Mouse (Mus musculus) forebrain, embryonic 13.5 days (tissue): ENCODE measurements around the gene Tspo. TPM values are rescaled to one million over a fixed set of nuclear protein-coding genes. Genes with fewer than 3 reads are reported as not detected.

Experiments
- ATAC-seq: fragments of 200-750 bp; cut with Nextera tagmentation; 2 replicates; pipeline ENCODE4 v1.8.0; 2017
- H3K27ac ChIP-seq: fragments of 300-500 bp; sonication (generic); 2 replicates; pipeline ENCODE4 v1.5.1; 2015; ENCODE audit warnings: inconsistent platforms, mild to moderate bottlenecking, moderate library complexity
- H3K27me3 ChIP-seq: fragments of 300-500 bp; sonication (generic); 2 replicates; pipeline ENCODE4 v1.6.1; 2015; ENCODE audit warnings: mild to moderate bottlenecking, inconsistent platforms
- H3K36me3 ChIP-seq: fragments of 300-500 bp; sonication (generic); 2 replicates; pipeline ENCODE4 v1.6.1; 2015; ENCODE audit warnings: mild to moderate bottlenecking, inconsistent platforms; ENCODE audit not compliant: poor library complexity, severe bottlenecking
- H3K4me1 ChIP-seq: fragments of 300-500 bp; sonication (generic); 2 replicates; pipeline ENCODE4 v1.6.1; 2015; ENCODE audit warnings: inconsistent platforms
- H3K4me2 ChIP-seq: fragments of 300-500 bp; sonication (generic); 2 replicates; pipeline ENCODE4 v1.6.1; 2015; ENCODE audit warnings: inconsistent platforms, mild to moderate bottlenecking, moderate library complexity
- H3K4me3 ChIP-seq: fragments of 300-500 bp; sonication (generic); 2 replicates; pipeline ENCODE4 v1.5.1; 2015; ENCODE audit warnings: mild to moderate bottlenecking, inconsistent platforms
- H3K9ac ChIP-seq: fragments of 300-500 bp; sonication (generic); 2 replicates; pipeline ENCODE4 v1.6.1; 2015; ENCODE audit warnings: mild to moderate bottlenecking, inconsistent platforms
- H3K9me3 ChIP-seq: fragments of 300-500 bp; sonication (generic); replicated peaks from 2 replicates; pipeline ENCODE4 v1.6.1; 2016; ENCODE audit warnings: inconsistent platforms
- WGBS: fragments of 180-500 bp; shearing (Covaris S2); methylation state at CpG from one replicate; pipeline ENCODE4 v1.1.7; 2015; 5-methylcytosine and 5-hydroxymethylcytosine counted together
- polyA plus RNA-seq: library from polyadenylated mRNA; unstranded; fragments of >200 nt; fragmentation: Nextera tagmentation; extraction: Ambion mirVana; gene quantifications from 2 replicates; pipeline ENCODE4 v1.2.1, GENCODE M21; 2015

Gene Tspo
- polyA plus RNA-seq, 1 experiment from 2014 or later, result 12.2 TPM

DNA sequence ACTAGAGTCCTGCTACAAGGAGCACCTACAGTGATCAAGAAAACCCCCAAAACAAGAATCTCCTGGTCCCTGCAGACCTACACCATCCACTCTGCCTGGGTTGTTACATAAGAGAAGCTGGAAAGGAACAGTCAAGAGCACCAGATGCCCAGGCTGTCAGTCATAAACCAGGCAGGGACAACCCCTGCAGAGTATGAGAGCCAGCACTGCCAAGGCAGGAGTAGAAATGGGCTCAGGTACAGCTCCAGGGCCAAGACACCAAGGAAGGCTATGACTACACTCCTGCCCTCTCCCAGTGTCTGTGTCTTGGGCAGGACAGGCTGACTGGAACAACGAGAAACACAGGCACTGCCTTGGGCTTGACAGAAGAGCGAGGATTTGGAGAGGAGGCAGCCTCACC is 13.3 kb upstream of the Tspo start:
- H3K27ac ChIP-seq, result no peak overlapping the region
- WGBS, result 90% methylated on average over 2 of the region's 2 CpGs
- peaks cover 82% of the 10 kb centered on the region for H3K36me3 ChIP-seq
- H3K4me1 ChIP-seq, result peaks cover 10% of the 10 kb centered on the region
- H3K4me2 ChIP-seq, result no peak overlapping the region
- no peak for ATAC-seq
- H3K9me3 ChIP-seq, result no peaks in the 10 kb centered on the region
- no peak overlapping the region for H3K9ac ChIP-seq
- no peak overlapping the region for H3K4me3 ChIP-seq
- no peaks in the 10 kb centered on the region for H3K27me3 ChIP-seq

DNA sequence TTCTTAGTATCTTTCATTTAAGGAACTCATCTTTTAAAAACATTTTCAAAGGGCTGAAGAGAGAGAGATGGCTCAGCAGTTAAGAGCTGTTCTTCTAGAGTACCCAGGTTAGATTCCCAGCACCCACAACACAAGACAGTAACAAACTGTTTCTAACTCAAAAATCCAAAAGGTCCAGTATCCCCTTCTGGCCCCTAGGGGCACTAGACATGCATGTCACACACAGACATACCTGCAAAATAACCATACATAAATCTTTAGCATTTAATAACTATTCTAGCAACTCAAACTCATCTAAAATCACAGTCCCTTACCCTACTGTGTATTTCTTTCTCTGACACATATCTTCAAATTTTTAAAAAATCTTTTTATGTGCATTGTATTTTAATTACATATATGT is 9.6 kb upstream of the Tspo start:
- Histone ChIP-seq H3K4me1 (peaks cover 15% of the 10 kb centered on the region), H3K36me3 (peaks cover 45% of the 10 kb centered on the region), H3K9me3 (no peaks in the 10 kb centered on the region), H3K4me2 (no peak overlapping the region), H3K27ac (no peak overlapping the region), H3K9ac (no peak overlapping the region), H3K4me3 (no peak overlapping the region), H3K27me3 (no peaks in the 10 kb centered on the region)
- ATAC-seq, result no peak

DNA sequence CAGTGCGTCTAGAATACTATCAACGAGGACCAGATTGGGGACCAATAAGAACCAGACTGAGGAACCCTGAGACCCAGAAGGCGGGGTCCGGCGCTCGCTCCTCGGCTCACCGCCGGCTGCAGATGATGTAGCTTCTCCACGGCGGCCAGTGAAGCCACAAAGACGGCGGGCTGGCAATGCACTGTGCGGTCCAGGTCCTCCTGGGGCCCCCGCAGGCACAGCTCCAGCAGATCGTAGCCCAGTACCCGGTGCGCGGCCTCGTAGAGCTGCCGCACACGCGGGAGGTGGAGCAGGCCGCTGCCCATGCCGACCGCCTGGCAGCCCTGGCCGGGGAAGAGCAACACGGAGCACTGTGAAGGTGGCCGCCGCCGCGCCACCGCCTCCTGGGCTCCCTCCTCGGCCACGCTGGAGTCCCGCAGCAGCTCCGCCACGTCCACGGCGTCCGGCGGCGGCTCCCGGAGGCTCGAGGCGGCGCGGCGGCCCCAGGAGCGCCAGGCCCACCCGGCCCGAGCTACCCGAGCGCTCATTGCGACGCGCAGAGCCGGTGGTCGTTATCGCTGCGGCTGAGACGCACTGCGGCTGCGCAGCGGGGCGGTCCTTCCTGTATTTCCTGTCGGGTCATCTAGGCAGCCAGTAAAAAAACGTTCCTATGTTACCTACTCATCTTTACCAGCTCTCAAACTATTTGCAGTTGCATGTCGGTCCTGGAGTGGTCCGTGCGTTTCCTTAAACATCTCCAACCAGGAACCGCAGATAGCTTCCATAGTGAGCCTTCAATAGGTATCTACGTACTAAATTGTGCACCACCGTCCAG is 8.0 kb upstream of the Tspo start:
- peak overlapping the region; percentile 95 for H3K27ac ChIP-seq
- under 1% methylated on average over 70 of the region's 74 CpGs for WGBS
- ATAC-seq, result peak; percentile 93
- no peaks in the 10 kb centered on the region for H3K27me3 ChIP-seq
- no peaks in the 10 kb centered on the region for H3K9me3 ChIP-seq
- peak overlapping the region; percentile 89 for H3K4me3 ChIP-seq
- H3K36me3 ChIP-seq, result peaks cover 30% of the 10 kb centered on the region
- peak overlapping the region; percentile 76 for H3K4me2 ChIP-seq
- H3K9ac ChIP-seq, result peak overlapping the region; percentile 98
- peaks cover 15% of the 10 kb centered on the region for H3K4me1 ChIP-seq

DNA sequence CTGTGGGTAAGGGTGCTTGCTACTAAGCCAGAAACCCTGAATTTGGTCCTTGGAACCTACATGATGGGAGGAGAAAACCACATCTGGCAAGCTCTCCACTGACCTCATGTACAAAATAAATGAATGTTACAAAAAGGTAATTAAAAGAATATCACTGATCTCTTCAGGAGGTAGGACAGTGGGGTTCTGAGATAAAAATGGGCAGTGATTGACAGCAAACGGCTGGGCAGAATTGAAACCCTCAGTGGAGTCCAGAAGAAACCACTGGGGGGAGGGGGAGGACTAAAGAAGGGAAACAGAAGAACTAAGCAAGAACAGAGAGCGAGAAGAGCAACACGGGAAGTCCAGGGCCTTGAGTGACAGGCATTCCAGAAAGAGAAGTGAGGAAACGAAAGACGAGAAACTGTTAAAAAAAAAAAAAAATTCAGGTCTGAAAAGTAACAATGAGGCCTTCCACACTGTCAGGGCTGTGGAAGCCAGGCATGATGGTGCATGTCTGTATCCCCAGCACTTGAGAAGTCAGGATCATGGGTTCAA is 2.4 kb upstream of the Tspo start:
- 50% methylated on average over 5 of the region's 5 CpGs for WGBS
- no peak for ATAC-seq
- no peak overlapping the region for H3K9ac ChIP-seq
- no peak overlapping the region for H3K4me3 ChIP-seq
- H3K36me3 ChIP-seq, result no peaks in the 10 kb centered on the region
- no peaks in the 10 kb centered on the region for H3K9me3 ChIP-seq
- H3K27me3 ChIP-seq, result 0 out of 2 replicates have a peak, but pooled peaks cover 10% of the 10 kb centered on the region
- H3K4me1 ChIP-seq, result peaks cover 25% of the 10 kb centered on the region
- no peak overlapping the region for H3K27ac ChIP-seq
- H3K4me2 ChIP-seq, result no peak overlapping the region

DNA sequence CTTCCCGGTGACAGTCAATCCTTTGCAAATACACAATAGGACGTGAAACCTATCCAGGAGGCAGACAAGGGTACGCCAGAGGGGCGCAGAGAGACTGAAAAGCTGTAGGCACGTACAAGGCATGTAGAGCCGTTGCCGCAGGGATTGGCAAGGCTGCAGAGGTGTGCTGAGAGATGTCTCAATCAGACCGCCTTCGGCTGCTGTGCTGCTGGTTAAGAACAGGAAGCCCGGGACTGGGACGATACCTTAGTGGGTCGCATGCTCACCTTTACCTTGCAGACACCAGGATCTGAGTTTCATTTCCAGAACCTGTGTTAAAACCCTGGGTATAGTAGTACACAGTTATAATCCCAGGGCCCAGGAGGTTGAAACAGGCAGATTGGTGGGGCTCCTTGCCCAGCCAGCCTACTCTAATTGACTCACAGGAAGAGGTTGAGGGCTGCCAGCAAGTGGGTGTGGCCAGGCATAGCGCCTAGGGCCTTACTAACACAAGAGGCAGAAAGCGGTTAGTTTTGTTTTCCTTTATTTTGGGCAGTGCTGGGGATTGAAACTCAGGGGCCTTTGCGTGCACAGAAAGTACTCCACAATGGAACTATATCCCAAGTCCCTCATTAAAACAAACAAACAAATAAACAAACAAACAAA is 644 bp upstream of the Tspo start:
- Histone ChIP-seq H3K9me3 (no peaks in the 10 kb centered on the region), H3K27ac (peak overlapping the region; percentile 19), H3K4me2 (peak overlapping the region; percentile 90), H3K36me3 (no peaks in the 10 kb centered on the region), H3K4me3 (peak overlapping the region; percentile 42), H3K4me1 (peaks cover 22% of the 10 kb centered on the region), H3K27me3 (0 out of 2 replicates have a peak, but pooled peaks cover 10% of the 10 kb centered on the region), H3K9ac (0 out of 2 replicates have a peak overlapping the region, but pooled peaks have one; percentile 70)
- ATAC-seq, result peak; percentile 81
- WGBS, result 26% methylated on average over 15 of the region's 15 CpGs

DNA sequence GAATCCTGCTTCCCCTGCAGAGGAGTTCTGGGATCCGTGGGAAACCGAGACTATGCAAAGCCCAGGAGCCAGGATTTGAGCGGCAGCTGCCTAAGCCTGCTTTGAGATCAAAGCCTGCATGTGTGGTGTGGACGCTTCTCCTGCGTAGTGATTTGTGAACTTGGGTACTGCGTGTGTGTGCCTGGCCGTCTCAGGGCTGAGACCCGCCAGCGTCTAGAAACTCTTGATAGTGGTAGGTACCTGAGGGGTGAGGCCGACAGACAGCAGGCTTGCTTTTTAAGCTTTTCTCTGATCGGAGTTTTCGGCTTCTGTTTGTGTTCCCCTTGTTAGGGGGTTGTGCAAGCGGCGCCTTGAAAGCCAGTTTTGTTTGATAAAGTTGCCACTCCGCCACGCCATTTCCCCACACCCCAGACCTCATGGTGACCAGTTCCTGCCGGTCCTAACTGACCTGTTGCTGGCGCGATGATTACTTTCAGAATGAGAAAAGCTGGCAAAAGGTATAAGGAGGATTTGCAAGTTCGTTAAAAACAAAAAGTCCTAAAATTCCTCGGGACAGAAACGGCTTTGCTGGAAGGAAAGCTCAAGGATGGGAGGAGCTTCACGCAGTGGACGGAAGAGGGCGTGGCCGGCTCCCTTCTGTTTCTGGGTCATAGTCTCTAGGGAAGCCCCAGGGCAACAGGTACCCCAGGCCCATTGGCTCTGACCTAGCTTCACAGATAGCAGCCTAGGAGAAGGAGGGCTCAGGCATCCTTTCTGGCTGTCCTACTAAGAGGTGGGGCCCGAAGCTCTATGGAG is 662 bp downstream of the Tspo start:
- Histone ChIP-seq H3K9ac (peak overlapping the region; percentile 70), H3K4me3 (peak overlapping the region; percentile 42), H3K4me1 (peaks cover 22% of the 10 kb centered on the region), H3K27ac (no peak overlapping the region), H3K9me3 (no peaks in the 10 kb centered on the region), H3K4me2 (peak overlapping the region; percentile 90), H3K27me3 (0 out of 2 replicates have a peak, but pooled peaks cover 10% of the 10 kb centered on the region), H3K36me3 (no peaks in the 10 kb centered on the region)
- 2% methylated on average over 27 of the region's 27 CpGs for WGBS
- ATAC-seq, result peak; percentile 30

DNA sequence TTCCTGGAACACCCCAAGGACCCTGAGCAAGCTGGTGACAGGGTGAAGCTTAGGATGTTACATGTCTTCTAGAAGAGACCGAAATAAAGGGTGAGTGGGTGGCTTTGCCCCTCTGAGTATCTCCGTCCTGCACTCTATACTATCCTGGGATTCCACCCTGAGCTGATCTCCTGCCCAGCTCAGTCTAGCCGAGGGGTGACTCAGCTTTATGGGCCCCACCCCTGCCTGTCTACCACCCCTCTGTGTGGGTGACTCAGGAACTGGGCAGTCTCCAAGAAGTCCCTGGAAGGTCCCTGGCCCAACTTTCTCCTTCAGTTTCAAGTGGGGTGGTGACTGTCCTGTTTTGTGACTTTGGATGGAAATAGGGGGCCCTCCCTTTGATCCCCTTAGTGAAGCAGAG is 2.0 kb downstream of the Tspo start:
- WGBS, result 93% methylated on average over 3 of the region's 3 CpGs
- no peak overlapping the region for H3K27ac ChIP-seq

DNA sequence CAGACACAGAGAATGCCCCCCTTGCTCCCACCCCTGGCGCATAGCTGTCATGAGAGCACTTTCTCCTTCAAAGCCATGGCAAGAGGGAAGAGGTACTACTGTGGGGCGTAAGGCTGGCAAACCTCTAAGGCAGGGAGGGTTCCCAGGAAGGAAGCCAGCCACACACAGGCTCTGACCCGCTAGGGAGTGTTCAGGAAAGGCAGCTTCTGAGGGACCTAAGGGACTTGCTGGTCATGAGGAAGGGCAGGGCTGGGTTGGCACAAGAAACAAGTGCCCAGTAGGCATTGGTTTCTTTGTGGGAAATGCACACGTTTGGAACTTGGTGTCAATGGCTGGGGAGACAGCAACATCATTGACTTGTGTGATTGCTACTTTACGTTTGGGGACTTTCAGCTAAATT is 2.6 kb downstream of the Tspo start:
- WGBS, result 75% methylated on average over 5 of the region's 5 CpGs
- Histone ChIP-seq H3K36me3 (no peaks in the 10 kb centered on the region), H3K27ac (no peak overlapping the region), H3K4me2 (no peak overlapping the region), H3K4me1 (peaks cover 22% of the 10 kb centered on the region), H3K27me3 (0 out of 2 replicates have a peak, but pooled peaks cover 10% of the 10 kb centered on the region), H3K9me3 (no peaks in the 10 kb centered on the region), H3K4me3 (no peak overlapping the region), H3K9ac (no peak overlapping the region)
- no peak for ATAC-seq

More for the DNA sequence above, 2.0 kb downstream of the Tspo start:
- no peaks in the 10 kb centered on the region for H3K9me3 ChIP-seq
- no peaks in the 10 kb centered on the region for H3K36me3 ChIP-seq
- H3K4me3 ChIP-seq, result no peak overlapping the region
- H3K4me1 ChIP-seq, result peaks cover 22% of the 10 kb centered on the region
- H3K27me3 ChIP-seq, result 0 out of 2 replicates have a peak, but pooled peaks cover 10% of the 10 kb centered on the region
- no peak overlapping the region for H3K4me2 ChIP-seq
- no peak overlapping the region for H3K9ac ChIP-seq
- ATAC-seq, result no peak

DNA sequence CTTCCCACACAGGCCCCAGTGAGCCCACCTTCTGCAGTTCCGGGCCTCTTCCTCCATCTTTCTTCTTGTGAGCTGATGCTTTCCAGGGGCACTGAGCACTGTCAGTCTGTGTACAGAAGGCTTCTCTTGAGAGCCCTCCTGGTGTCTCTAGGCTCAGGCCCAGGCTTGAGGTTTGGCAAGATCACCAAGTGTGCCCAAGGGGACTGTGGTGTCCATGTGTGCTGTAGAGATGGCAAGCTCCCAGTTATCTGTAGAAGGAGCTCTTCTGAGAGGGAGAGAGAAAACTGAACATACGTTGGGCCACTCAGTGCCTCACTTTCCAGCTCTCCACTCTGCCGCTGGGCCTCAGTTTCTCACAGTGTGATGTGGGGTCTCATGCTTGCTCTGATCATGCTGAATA is 4.3 kb downstream of the Tspo start:
- Histone ChIP-seq H3K27me3 (0 out of 2 replicates have a peak, but pooled peaks cover 10% of the 10 kb centered on the region), H3K4me3 (no peak overlapping the region), H3K9ac (no peak overlapping the region), H3K4me2 (no peak overlapping the region), H3K36me3 (no peaks in the 10 kb centered on the region), H3K4me1 (peaks cover 19% of the 10 kb centered on the region), H3K27ac (no peak overlapping the region), H3K9me3 (no peaks in the 10 kb centered on the region)
- no peak for ATAC-seq
- WGBS, result 92% methylated on average over 3 of the region's 3 CpGs

DNA sequence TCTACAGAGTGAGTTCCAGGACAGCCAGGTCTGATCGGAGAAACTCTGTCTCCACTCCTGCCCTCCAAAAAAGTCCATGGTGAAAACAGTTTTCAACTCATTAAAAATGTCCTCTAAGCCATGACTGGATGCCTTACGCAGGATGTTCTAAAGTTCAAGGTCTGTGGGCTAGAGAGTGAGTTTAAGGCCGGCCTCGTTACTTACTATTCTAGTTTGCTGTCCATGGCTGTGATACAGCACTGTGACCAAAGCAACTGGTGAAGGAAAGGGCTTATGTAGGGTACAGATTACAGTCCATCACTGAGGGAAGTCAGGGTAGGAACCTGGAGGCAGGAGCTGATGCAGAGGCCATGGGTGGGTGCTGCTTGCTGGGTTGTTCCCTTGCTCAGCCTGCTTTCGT is 5.2 kb downstream of the Tspo start:
- Histone ChIP-seq H3K36me3 (no peaks in the 10 kb centered on the region), H3K27me3 (0 out of 2 replicates have a peak, but pooled peaks cover 10% of the 10 kb centered on the region), H3K9me3 (no peaks in the 10 kb centered on the region), H3K4me3 (no peak overlapping the region), H3K4me1 (peaks cover 11% of the 10 kb centered on the region), H3K9ac (no peak overlapping the region), H3K4me2 (no peak overlapping the region), H3K27ac (no peak overlapping the region)
- ATAC-seq, result no peak
- 94% methylated on average over 5 of the region's 5 CpGs for WGBS

DNA sequence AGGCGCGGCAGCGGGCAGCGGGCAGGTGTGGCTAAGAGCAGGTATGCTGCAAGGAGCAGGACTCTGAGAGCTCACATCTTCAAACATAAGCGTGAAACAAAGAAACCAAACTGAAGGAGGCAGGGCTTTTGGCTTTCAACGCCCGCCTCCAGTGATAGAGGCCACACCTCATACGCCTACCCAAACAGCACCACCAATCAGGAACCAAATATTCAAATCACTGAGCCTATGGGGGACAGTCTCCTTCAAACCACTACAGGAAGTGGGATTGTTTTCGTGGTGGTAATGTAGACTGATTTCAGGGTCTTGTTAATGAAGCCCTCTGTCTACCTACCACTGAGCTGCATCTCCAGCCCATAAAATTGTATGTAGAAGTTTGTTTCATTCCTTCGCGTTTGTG is 6.3 kb downstream of the Tspo start:
- 64% methylated on average over 11 of the region's 11 CpGs for WGBS
- ATAC-seq, result no peak

More for the DNA sequence above, 6.3 kb downstream of the Tspo start:
- Histone ChIP-seq H3K9me3 (no peaks in the 10 kb centered on the region), H3K27ac (no peak overlapping the region), H3K4me2 (no peak overlapping the region), H3K4me1 (no peaks in the 10 kb centered on the region), H3K36me3 (peaks cover 7% of the 10 kb centered on the region), H3K4me3 (no peak overlapping the region), H3K9ac (no peak overlapping the region), H3K27me3 (0 out of 2 replicates have a peak, but pooled peaks cover 3% of the 10 kb centered on the region)
